Mouse (Mus musculus): ENCODE data around the gene Igdcc3.

Igdcc3 gene

DNA sequence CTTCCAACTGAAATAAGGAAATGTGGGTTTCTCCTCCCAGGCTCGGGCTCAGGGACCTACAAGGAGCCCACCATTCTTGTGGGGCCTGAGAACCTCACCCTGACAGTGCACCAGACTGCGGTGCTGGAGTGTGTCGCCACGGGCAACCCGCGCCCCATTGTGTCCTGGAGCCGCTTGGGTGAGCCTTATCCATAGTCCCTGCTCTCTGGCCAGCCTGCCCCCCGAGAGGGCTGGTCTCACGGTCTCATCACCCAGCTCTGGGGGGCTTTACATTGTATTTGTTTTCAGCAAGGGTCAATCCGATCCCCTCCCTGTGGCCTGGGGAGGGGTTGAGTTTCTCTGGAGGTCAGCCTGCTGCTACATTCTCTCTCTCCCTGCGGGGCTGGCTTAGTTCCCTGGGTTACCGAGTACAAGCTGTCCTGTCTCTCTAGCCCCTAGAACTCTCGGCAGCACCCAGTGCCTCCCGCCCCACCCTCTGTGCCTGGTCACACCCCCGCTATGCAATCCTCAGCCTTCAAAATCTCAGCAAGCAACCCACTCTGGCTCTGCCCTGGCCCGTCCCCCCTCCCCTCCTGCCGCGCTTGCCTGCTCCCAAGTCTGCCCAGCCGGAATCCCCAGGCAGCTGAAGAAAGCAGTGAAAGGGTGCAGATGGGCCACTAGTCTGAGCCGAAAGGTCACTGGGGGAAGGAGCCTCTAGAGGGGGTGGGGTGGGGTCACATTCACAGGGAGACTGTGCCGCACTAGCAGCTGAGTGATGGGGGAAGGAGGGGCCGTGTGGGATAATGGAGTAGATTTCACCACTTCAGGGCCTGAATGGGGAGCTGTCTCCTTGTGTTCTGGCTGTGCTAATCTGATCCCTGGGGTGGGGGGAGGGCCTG lies 37.6 kb downstream of the Igdcc3 start:
- TF ChIP-seq GATA4 (IDR thresholded peaks at IDR 0.05; ENCODE audit: insufficient replicate concordance, low read length), result no peak

DNA sequence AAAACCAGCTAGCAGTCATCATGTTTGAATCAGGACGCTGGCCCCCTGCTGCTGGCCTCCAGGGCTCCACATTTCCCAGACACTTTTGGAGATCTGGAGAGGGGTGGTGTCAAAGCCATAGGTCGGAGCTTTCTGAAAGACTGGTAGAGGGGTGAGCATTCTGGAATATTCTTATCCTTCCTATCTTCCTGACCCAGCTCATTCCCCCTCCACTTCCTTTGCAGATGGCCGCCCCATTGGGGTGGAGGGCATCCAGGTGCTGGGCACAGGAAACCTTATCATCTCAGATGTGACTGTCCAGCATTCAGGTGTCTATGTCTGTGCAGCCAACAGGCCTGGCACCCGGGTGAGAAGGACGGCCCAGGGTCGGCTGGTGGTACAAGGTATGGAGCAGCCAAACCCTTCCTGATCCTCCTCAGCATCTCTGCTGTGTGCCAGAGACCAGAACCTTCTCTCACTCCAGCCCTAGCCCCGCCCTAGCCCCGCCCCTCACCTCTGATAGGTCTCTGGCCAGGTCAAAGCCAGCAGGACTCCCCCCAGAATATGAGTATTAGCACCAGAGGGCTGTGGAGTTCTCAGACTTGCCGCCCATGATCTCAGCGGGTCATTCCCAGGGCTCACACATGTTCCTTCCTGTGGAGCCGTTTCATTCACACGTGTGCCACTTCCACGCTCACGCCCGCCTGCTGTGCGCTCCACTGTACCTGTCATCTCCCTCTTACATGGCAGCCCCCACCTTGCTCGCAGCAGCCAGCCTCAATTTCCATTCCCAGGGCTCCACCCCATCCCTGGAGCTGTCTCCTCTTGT lies 39.0 kb downstream of the Igdcc3 start:
- no peak for TF ChIP-seq GATA4 (IDR thresholded peaks at IDR 0.05; ENCODE audit: insufficient replicate concordance, low read length)

DNA sequence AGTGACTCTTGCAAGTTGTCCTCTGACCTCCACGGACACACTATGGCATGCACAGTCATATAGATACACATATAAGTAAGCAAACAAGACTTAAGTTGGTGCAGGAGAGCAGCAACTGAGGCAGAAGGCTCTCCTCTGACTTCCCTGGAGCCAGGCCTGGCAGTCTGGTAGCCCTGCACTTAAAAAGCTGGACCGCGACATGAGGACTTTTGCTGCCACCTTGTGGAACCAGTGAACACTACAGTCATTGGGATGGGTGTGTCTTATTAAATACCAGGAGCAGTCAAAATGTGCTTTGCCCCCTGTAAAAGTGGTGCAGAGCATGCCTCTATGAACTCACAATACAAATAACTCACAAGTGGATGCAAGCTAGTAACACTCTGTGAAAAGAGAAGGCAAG lies 47.6 kb downstream of the Igdcc3 start:
- TF ChIP-seq GATA4 (IDR thresholded peaks at IDR 0.05; ENCODE audit: insufficient replicate concordance, low read length), result no peak

DNA sequence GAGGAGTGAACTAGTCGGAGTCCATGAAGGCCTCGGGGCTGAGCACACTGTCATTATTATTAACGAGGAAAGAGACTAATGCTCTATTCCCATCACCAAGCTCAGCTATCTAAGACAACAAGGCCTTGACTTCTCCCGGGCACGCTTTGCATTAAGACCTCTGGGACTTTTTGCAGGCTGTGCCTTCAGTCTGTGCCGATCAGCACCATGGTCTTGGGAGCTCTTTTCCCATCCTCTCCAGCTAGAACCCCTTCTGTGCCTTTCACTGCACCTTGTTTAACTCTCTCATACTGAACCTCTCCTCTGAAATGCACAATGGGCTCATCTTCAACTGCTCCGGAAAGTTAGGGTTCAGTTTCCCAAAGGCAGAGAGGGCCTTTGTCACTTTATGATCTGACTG lies 49.3 kb downstream of the Igdcc3 start:
- TF ChIP-seq GATA4 (IDR thresholded peaks at IDR 0.05; ENCODE audit: insufficient replicate concordance, low read length), result no peak

DNA sequence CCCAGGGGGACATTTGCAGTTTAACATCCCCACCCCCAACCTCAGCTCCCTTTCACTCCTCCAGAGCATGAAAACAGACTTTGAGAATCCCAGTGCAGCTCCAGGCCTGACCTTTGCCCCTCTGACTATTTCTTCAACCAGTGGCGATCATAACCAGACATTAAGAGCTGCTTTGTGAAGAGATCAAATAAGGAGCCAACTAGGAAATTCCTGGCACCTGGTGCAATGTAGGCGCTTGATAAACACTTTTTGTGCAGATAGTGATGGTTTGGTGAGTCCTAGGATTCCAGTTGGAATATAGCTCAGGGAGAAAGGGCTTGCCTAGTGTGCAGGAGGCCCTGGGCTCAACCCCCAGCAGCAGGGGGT lies 50.4 kb downstream of the Igdcc3 start:
- TF ChIP-seq GATA4 (IDR thresholded peaks at IDR 0.05; ENCODE audit: insufficient replicate concordance, low read length), result no peak

DNA sequence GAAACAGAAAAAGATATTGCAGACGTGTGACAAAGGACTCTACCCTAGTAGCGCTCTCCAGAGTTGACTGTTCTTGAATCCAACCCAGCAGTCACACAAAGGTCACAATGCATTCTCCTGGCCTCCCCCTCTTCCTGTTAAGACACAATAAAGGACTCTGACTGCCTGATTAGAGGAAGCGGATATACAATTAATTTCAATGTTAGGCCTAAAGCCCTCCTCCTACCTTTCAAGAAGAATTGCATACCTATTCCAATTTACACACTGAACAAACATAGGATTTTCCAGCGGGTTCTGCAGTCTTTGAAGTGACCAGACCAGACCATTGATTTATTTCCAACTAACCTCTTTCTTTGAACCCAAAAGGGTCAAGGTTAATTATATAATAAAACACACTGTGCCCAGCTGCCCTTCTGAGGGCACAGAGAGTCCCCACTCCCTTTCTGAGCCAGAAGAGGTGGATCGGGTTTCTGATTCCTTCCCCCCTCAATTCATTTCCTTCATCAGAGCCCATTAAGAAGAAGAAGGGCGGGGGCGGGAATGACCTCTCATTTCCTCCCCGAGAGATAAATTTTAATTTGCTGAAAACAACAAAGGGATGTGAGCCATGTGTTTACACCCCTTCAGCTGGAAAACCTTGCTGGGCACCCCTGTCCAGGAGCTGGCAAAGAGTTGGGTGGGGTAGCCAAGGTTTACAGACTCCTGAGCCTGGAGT lies 50.9 kb downstream of the Igdcc3 start:
- TF ChIP-seq GATA4 (IDR thresholded peaks at IDR 0.05; ENCODE audit: insufficient replicate concordance, low read length), result no peak

DNA sequence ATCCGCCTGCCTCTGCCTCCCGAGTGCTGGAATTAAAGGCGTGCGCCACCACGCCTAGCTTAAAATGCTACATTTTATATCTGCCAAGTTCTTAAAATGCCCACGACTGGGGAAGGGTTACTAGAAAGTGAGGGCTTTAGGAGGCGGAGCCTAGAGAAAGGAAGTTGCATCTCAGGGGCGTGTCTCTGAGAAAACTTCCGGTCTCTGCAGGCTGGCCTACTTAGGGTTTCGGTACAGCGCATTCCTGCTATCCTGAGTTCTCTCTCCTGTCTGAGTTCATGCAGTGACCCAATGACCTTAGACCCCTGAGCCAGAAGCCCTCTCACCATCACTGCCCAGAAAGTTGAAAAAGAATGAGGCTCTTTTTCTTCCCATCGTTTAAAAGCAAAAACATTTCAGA lies 52.2 kb downstream of the Igdcc3 start:
- no peak for TF ChIP-seq GATA4 (IDR thresholded peaks at IDR 0.05; ENCODE audit: insufficient replicate concordance, low read length)

DNA sequence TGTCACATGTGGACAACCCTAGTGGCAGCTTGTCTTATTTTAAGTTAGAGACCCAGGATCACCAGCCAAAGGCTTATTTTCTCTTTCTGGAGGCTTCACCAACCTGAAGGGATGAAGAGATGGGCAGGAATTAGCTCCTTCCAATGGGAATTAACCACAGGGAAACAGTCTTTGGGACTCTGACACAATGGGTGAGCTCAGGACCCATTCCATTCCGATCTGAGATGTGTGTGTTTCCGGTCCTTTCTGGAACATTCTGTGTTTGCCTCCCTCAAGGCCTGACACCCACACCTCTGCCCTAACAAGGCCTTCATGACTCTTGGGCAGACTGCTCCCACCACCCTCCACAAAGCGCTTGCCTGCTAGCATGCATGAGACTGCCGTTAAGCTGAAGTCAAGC lies 54.1 kb downstream of the Igdcc3 start, which contains the start of gene Parp16:
Gene Parp16 (plus strand): TSS at position 301 of the 400 bp plus-strand sequence.
- TF ChIP-seq GATA4 (IDR thresholded peaks at IDR 0.05; ENCODE audit: insufficient replicate concordance, low read length), result no peak

DNA sequence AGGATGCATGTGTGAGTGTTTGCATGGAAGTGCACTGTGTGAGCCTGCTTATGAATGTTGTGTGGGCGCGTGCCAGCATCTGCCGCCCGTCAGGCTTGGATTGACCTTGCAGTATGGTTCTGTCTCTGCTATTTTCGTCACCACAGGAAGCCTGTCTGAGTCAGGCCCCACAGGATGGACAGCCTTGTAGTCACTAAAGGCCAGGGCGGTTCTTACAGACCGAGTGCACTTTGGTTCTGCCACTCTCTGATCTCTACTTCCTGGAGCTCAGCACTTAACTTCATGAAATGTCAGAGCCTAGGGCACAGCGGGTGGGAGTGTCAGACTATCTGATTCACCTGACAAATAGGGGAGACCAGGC lies 54.6 kb downstream of the Igdcc3 start:
- no peak for TF ChIP-seq GATA4 (IDR thresholded peaks at IDR 0.05; ENCODE audit: insufficient replicate concordance, low read length)

DNA sequence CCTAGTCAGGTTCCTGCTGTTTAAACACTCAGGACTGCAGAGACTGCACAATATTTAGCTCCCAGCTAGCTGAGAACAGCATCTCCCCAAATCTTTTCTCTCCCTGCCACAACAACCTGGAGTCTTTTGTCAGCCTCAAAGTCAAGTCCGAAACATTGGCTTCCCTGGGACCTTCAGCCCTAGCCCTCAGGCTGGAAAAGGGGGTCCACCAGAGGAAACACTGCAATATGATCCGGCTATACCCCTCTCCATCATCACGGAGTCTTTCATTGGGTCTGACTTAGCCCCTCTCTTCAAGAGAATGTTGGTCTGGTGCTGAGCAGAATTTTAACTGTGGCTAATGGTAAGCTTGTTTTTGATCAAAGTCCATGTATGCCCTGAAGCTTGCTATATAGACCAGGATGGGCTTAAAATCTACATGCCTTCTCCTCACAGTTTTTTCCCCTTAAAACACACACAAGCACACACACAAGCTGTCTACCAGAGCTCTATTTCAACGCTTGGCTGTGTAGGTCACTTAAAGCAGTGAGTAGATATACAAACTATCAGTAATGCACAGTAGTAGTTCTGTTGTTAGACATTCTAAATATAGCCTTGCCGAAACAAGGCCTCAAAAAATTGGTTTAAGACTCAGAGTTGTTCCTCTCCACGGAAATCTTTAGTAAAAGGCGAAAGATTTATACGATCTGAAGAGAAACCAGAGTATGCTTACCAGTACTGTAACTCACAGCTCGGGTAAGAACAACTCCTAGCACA lies 55.2 kb downstream of the Igdcc3 start:
- TF ChIP-seq GATA4 (IDR thresholded peaks at IDR 0.05; ENCODE audit: insufficient replicate concordance, low read length), result no peak

DNA sequence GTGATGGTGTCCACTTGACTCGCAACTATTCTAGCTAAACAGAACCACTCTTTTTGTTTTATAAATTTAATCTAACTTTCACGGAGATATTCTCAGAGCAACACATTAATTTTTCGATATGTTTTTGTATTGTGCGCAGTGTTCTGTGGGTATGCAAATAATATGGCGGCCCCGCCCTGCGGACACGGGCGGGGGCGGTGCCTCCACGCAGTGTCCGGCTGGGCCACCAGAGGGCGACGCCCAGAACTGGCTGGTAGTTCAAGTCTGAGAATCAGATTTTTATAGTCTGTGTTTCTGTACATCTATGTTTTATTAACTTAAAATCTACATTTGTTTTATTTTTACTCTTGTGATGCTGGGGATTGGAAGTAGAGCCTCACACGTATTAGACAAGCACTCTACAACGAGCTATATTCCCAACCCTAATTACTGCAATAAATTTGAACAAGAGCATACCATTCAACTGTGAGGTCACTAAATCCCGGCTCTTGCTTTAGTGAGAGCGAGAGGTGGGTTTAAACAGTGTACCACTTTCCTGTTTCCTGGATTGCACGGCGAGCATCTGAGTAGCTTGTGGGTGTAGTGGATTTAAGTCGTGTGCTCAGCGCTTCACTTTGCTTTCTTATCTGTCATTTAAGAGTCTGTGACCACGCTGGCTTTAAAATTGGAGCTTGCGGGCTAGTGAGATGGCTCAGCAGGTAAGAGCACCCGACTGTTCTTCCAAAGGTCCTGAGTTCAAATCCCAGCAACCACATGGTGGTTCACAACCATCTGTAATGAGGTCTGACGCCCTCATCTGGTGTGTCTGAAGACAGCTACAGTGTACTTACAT lies 56.0 kb downstream of the Igdcc3 start:
- no peak for TF ChIP-seq GATA4 (IDR thresholded peaks at IDR 0.05; ENCODE audit: insufficient replicate concordance, low read length)

DNA sequence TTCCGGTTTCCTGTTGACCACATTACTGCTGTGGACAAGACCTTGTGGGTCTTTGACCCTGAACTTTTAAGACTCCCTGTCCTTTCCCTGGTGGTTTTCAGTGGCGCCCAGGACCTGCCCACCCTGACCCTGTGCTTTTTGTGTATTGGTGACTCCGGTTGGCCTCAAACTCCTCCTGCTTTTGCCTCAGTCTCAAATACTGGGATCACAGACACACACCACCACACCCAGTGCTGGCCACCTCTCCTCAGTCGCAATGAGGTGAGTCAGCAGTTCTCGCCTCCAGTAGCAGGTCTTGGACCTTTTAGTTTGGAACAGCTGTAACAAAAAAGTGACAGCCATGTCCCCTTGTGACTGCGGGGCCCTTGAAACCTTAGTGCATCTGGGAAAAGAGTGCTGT lies 56.8 kb downstream of the Igdcc3 start:
- TF ChIP-seq GATA4 (IDR thresholded peaks at IDR 0.05; ENCODE audit: insufficient replicate concordance, low read length), result no peak

DNA sequence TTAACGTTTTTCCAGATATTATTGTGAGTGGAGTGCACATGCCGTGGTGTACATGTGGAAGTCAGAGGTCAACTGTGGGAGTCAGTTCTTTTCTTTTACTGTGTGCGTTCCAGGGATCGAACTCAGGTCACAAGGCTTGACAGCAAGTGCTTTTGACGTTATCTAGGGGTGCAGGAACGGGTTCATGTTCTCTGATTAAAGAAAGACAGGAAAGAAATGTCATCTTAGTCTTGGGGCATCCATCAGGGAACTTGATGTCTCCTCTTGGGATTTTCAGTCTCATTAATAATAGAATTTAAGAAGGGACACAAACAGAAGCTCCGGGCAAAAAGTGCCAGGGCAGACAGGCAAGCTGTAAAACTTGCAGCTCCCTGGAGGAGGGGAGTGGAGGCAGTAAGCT lies 58.7 kb downstream of the Igdcc3 start:
- no peak for TF ChIP-seq GATA4 (IDR thresholded peaks at IDR 0.05; ENCODE audit: insufficient replicate concordance, low read length)

DNA sequence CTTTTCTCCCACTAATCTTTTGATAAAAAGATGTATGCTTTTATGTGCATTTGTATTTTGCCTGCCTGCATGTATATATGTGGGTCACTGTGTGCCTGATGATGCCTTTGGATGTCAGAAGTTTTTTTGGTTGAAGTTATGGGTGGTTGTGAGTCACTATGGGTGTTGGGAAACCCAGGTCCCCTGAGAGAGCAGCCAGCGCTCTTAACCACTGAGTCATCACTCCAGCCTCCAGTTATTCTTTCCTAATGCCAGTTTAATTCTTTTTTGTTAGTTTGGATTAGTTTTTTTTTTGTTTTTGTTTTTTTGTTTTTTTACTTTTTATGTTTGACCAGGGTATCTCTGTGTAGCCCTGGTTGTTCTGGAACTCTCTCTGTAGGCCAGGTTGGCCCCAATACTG lies 59.6 kb downstream of the Igdcc3 start:
- TF ChIP-seq GATA4 (IDR thresholded peaks at IDR 0.05; ENCODE audit: insufficient replicate concordance, low read length), result no peak

Data from liver, adult (tissue).